Mouse (Mus musculus) G1E (cell line): Measurements from ENCODE around the gene Atp1b1. TPM values are rescaled to one million over a fixed set of nuclear protein-coding genes. Genes with fewer than 3 reads are reported as not detected.

Experiments
- ATAC-seq: 2 replicates; pipeline ENCODE4 v1.8.0; 2016; ENCODE audit warnings: mild to moderate bottlenecking; ENCODE audit not compliant: insufficient number of reproducible peaks, poor library complexity, low FRiP score, severe bottlenecking; ENCODE audit errors: extremely low read depth
- DNase-seq: peaks from one replicate; pipeline ENCODE4 v3.0.0; 2012; ENCODE audit warnings: low spot score
- H3K27me3 ChIP-seq: 2 replicates; pipeline ENCODE4 v1.6.1; 2012; ENCODE audit warnings: mild to moderate bottlenecking, low read length, inconsistent platforms; ENCODE audit not compliant: insufficient read depth
- H3K36me3 ChIP-seq: replicated peaks from 2 replicates; pipeline ENCODE3; 2012; ENCODE audit warnings: mild to moderate bottlenecking, inconsistent platforms
- H3K4me1 ChIP-seq: 2 replicates; pipeline ENCODE4 v1.6.1; 2012; ENCODE audit warnings: low read depth, low read length, inconsistent platforms, mixed read lengths; ENCODE audit not compliant: insufficient read depth
- H3K4me3 ChIP-seq: 2 replicates; pipeline ENCODE4 v1.5.1; 2012; ENCODE audit warnings: low read depth, mild to moderate bottlenecking, inconsistent platforms, low read length, moderate library complexity, mixed read lengths
- H3K9me3 ChIP-seq: replicated peaks from 2 replicates; pipeline ENCODE4 v1.6.1; 2012; ENCODE audit warnings: inconsistent platforms
- CTCF ChIP-seq: IDR thresholded peaks from 2 replicates; pipeline ENCODE4 v1.5.1; 2012; ENCODE audit warnings: low read depth, low read length, inconsistent platforms, mixed read lengths
- GATA1 ChIP-seq: IDR thresholded peaks from 2 replicates; pipeline ENCODE4 v1.6.1; 2012; ENCODE audit warnings: borderline replicate concordance, low read length, inconsistent platforms, mixed read lengths
- GATA2 ChIP-seq: IDR thresholded peaks from 2 replicates; pipeline ENCODE4 v1.6.1; 2012; ENCODE audit warnings: low read depth, low read length, inconsistent platforms, borderline replicate concordance
- POLR2AphosphoS5 ChIP-seq: IDR thresholded peaks from 2 replicates; pipeline ENCODE4 v1.6.1; 2012; ENCODE audit warnings: low read depth, low read length, inconsistent platforms; ENCODE audit not compliant: insufficient replicate concordance
- TAL1 ChIP-seq: conservative IDR thresholded peaks from 2 replicates; pipeline ENCODE4 v1.6.1; 2012; ENCODE audit warnings: low read depth, low read length, inconsistent platforms, mixed read lengths
- polyA plus RNA-seq: library from polyadenylated mRNA; stranded (reverse); fragments of >175 nt; gene quantifications from 2 replicates; pipeline ENCODE4 v1.2.3, GENCODE M21; 2012
- total RNA-seq, 2 experiments: library from RNA; stranded (forward) in 1 of 2; stranded (reverse) in 1 of 2; fragments of 200-1000 nt in 1 of 2; fragments of >200 nt in 1 of 2; fragmentation: Nextera tagmentation in 1 of 2; gene quantifications; 2 replicates each; pipeline ENCODE4 v1.2.3; 2014 to 2017

Gene Atp1b1
- total and polyA plus RNA-seq, 3 experiments: 0.76 TPM; not detected in 2

GRCm38 (mm10) chr1:164436749-164437148 lies 21.4 kb downstream of the Atp1b1 start:
- ATAC-seq (no peak), DNase-seq (no peak)
- H3K4me3 ChIP-seq: no peak overlapping the region
- H3K4me1 ChIP-seq: no peaks in the 10 kb centered on the region
- no peaks in the 10 kb centered on the region for H3K27me3 ChIP-seq
- no peak for TF ChIP-seq GATA2
- TF ChIP-seq GATA1: no peak
- TF ChIP-seq TAL1: no peak
- no peak for TF ChIP-seq POLR2AphosphoS5
- TF ChIP-seq CTCF: no peak
- no peaks in the 10 kb centered on the region for H3K9me3 ChIP-seq
- peaks cover 10% of the 10 kb centered on the region for H3K36me3 ChIP-seq

- no peaks in the 10 kb centered on the region for H3K9me3 ChIP-seq
- no peak for TF ChIP-seq GATA1
- TF ChIP-seq POLR2AphosphoS5: no peak
- no peak for TF ChIP-seq CTCF
- no peak for TF ChIP-seq GATA2
- TF ChIP-seq TAL1: no peak
- H3K4me1 ChIP-seq: no peaks in the 10 kb centered on the region
- no peak for ATAC-seq
- no peaks in the 10 kb centered on the region for H3K27me3 ChIP-seq
- H3K36me3 ChIP-seq: peaks cover 10% of the 10 kb centered on the region
- no peak overlapping the region for H3K4me3 ChIP-seq
- DNase-seq: no peak
Measured at GRCm38 (mm10) chr1:164434049-164434448, 24.1 kb downstream of the Atp1b1 start.

- no peaks in the 10 kb centered on the region for H3K4me1 ChIP-seq
- TF ChIP-seq CTCF (no peak), GATA2 (no peak), GATA1 (no peak)
- DNase-seq (no peak), ATAC-seq (no peak)
- H3K4me3 ChIP-seq: no peak overlapping the region
- no peaks in the 10 kb centered on the region for H3K27me3 ChIP-seq
- peaks cover 10% of the 10 kb centered on the region for H3K36me3 ChIP-seq
- H3K9me3 ChIP-seq: no peaks in the 10 kb centered on the region
Measured at GRCm38 (mm10) chr1:164432649-164433048, 25.5 kb downstream of the Atp1b1 start.

- ATAC-seq (no peak), DNase-seq (no peak)
- peaks cover 5% of the 10 kb centered on the region for H3K36me3 ChIP-seq
- TF ChIP-seq GATA1 (no peak), TAL1 (no peak), POLR2AphosphoS5 (no peak), CTCF (no peak), GATA2 (no peak)
- no peak overlapping the region for H3K4me3 ChIP-seq
- no peaks in the 10 kb centered on the region for H3K9me3 ChIP-seq
- no peaks in the 10 kb centered on the region for H3K27me3 ChIP-seq
- no peaks in the 10 kb centered on the region for H3K4me1 ChIP-seq
Measured at GRCm38 (mm10) chr1:164428644-164429043, 29.5 kb downstream of the Atp1b1 start.

- TF ChIP-seq TAL1 (no peak), POLR2AphosphoS5 (no peak), CTCF (no peak), GATA1 (no peak), GATA2 (no peak)
- H3K27me3 ChIP-seq: no peaks in the 10 kb centered on the region
- no peaks in the 10 kb centered on the region for H3K4me1 ChIP-seq
- no peak overlapping the region for H3K4me3 ChIP-seq
- peaks cover 5% of the 10 kb centered on the region for H3K36me3 ChIP-seq
- DNase-seq (no peak), ATAC-seq (no peak)
- no peaks in the 10 kb centered on the region for H3K9me3 ChIP-seq
Measured at GRCm38 (mm10) chr1:164427777-164428176, 30.4 kb downstream of the Atp1b1 start.

- peaks cover 5% of the 10 kb centered on the region for H3K36me3 ChIP-seq
- DNase-seq (no peak), ATAC-seq (no peak)
- H3K9me3 ChIP-seq: no peaks in the 10 kb centered on the region
- TF ChIP-seq CTCF (no peak), GATA1 (no peak), GATA2 (no peak), TAL1 (no peak), POLR2AphosphoS5 (no peak)
- H3K4me1 ChIP-seq: no peaks in the 10 kb centered on the region
- H3K4me3 ChIP-seq: no peak overlapping the region
- no peaks in the 10 kb centered on the region for H3K27me3 ChIP-seq
Measured at GRCm38 (mm10) chr1:164426227-164426626, 31.9 kb downstream of the Atp1b1 start.
